Mouse (Mus musculus) liver, adult 2 months (tissue): ENCODE results near the gene 2310034G01Rik.

Source experiments
- CTCF ChIP-seq: fragments of 200-500 bp; IDR thresholded peaks from 2 replicates; pipeline ENCODE4 v1.5.1; 2011; ENCODE audit warnings: low read depth, low read length, control low read depth
- POLR2A ChIP-seq: fragments of 200-500 bp; IDR thresholded peaks from 2 replicates; pipeline ENCODE4 v1.6.1; 2011; ENCODE audit warnings: low read length, control low read depth; ENCODE audit not compliant: insufficient read depth; ENCODE audit errors: extremely low read depth

DNA sequence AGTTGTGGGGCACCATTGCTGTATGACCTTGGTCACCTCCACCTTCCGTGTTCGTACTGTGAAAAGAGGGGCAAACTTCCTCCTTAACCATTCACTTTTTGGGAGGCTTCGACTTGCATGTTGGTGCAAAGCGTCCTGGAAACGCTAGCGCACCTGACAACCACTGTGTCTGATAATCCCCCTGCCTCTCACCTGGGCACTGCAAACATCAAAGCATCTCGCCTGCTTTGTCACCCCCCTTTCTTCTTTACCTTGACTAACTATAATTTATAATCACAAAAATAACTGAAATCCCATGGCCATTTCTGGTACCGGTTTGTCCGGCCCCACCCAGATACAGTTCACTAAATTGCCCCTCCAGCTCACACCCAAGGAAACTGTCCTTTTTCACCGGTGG, 44.6 kb upstream of the 2310034G01Rik start:
- TF ChIP-seq POLR2A: no peak
- no peak for TF ChIP-seq CTCF
